Mouse (Mus musculus) gastrocnemius, postnatal 14 days (tissue): Measurements from ENCODE around the gene Dqx1. TPM values are rescaled to one million over a fixed set of nuclear protein-coding genes. Genes with fewer than 3 reads are reported as not detected.
A peak's percentile ranks its signal among the peaks of the same experiment; 100 is the strongest.

Source experiments
- DNase-seq: peaks from one replicate; pipeline ENCODE4 v3.0.0; 2021; ENCODE audit warnings: mixed read lengths
- intact Hi-C: fragments of 180-260 bp; cut with DNase I; formaldehyde crosslinking; loops from one replicate; pipeline ENCODE4 v1.15.1; 2025; ENCODE audit warnings: low total_unique reads
- total RNA-seq, 2 experiments: library from RNA; stranded (reverse); gene quantifications; 2 replicates each; pipeline ENCODE4 v1.2.3; 2021

The Dqx1 gene
- total RNA-seq, 2 experiments from 2014 or later: 0.27 to 0.35 TPM

DNA sequence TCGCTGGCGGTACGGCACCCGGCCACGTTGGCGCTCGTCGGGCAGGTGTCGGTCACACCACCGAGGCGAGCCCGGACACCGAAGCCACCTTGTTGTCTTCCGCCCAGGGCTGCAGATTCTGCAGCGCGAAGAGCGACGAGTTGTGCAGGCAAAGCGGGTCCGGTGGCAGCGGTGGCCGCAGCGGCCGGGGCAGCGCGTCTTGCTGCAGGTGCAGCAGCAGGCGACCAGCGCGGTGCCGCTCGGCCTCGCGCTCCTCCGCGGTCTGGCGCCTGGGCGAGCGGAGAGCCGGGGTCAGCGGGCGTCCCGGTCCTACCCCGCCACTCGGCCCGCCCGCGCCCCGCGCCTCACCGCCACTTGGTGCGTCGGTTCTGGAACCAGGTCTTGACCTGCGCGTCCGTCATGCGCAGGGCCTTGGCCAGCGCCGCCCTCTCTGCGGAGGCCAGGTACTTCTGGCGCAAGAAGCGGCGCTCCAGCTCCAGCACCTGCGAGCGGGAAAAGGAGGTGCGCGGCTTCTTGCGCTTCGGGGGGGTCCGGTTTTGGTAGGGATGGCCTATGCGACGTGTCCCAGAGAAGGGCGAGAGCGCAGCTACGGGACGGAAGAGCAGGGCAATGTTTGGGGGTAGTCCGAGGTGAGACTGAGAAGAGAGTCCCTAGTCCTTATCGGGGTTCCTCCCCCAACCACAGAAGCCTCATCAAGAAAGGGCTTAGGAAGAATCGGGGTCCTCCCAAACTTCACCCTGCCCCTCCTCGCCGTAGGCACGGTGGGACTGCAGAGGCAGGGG is 11.3 kb downstream of the Dqx1 start:
- intact Hi-C loops: no loop called here
- DNase-seq: no peak

DNA sequence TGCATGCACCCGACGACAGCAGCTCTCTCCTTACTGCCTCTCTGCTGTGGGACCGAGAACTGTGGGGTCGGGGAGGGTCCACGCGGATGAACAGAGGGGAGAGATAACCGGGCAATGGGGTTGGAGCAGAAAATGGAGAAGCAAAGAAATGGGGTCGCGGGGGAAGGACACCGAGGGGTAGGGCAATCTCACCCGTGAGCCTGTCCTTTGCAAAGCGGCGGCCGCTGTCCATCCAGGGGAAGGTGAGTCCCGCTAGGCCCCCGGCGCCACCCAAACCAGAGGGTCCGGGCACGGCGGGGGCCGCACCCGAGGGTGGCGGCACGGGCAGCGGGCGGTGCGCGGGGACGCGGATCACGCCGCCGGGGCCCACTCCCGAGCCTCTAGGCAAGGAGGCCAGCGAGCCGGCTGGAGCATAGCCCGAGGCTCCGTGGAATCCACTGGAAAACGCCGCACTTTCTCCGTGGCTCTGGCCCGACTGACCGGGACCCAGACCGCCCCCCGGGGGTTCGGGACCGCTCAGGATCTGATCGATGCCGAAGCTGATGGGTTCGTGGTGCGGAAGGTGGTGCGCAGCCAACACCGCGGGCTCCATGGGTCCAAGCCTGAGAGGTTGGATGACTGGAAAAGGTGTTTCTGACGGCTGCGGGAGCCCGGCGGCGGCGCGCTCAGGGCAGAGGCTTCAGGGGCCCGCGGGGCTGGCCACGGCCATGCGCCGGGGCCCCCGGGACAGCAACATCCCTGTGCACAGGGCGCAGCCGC is 12.0 kb downstream of the Dqx1 start:
- no peak for DNase-seq
- intact Hi-C loops: no loop called here

GRCm38 (mm10) chr6:83070247-83070310 is 12.4 kb downstream of the Dqx1 start, which contains the start of gene Tlx2:
Tlx2 (minus strand) TSS chr6:83070293.
- intact Hi-C loops: no loop called here
- DNase-seq: no peak

DNA sequence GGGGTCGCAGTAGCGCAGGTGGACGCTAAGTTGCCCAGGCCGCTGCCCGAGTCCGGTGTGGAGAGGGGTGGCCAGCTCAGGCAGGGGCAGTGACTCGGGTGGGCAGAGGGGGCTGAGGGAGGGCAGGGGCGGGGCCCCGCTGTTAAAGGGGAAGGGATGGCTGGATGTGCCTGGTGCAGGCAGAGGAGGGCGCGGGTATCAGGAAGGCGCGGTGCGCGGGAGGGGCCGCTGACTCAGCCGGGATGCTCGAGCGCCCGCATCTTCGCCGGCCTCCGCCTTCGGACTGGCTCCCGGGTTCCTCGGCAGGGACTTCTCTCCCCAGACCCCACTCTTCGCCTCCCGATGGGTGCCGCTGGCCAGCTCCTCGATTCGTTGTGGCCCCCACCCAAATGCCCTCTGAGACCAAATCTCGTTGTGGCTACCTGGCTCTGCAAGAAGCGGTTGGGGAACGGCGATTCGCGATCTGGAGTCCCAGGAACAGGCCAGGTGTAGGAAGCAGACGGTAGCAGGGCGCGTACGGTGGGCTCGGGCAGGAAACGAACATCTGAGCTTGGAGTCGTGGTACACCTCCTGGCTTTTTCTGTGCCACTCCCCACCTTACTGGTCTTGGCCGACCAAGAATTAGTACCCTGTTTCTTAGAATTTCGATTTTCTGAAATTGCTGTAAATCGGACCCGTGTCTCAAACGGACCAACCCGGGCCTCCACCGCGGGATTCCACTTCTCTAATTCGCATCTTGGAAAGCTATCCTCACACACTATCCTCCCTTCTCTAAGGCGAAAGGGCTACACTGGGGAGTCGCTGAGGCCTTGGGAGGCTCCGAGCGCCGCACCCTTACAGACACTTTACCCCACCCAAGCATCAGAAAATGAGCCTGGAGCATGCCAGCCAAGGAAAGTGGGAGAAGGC is 12.9 kb downstream of the Dqx1 start:
- no peak for DNase-seq
- intact Hi-C loops: no loop called here

GRCm38 (mm10) chr6:83071220-83071619 is 13.6 kb downstream of the Dqx1 start:
- DNase-seq: no peak
- intact Hi-C loops: no loop called here

DNA sequence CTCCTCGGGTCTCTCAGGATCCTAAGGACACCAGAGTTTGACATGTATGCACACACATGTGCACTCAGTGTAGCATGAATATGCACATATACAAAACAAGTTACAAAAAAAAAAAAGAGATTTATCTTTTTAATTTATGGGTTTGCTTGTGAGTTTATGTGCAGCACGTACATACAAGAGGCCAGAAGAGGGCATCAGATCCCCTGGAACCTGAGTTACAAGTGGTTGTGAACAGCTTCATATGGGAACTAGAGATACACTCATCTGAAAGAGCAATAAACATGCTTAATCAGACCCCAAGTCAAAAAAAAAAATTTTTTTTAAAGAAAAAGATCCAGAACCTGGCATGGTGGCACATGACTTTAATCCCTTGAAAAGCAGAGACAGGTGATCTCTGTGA is 17.3 kb downstream of the Dqx1 start:
- no peak for DNase-seq
- intact Hi-C loops: no loop called here

DNA sequence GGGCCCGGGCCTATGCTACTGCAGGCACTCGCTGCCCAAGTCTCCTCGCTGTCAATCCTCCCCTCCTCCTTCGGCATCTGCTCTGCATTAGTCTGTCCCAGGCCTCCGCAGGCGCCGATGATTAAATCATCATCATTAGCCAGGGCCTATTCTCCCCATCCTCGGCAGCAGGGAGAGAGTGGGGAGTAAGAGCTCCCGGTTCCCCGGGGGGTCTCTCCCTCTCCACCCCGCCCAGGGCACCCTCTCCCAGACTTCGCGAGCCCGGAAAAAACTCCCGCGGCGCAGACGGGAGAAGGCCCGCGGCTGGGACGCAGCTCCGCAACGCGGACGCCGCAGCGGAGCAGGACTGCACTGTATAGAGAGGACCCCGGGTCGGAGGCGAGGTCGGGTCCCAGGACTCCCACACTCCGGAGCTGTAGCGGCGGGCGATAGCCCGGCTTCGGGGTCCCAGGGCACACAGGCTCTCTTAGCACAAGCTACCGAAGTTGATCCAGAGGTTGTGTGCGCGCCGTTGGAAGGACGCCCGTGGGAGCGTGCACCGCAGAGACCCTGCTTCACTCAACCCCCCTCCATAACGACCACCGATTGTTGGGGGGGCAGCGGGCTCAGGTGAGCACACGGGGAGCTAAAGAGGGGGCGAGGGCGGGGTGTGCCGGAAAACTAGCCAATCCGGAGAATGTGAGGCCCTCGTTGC is 20.1 kb downstream of the Dqx1 start, which contains the start of gene Pcgf1:
Gene Pcgf1 (plus strand): TSS at position 240 of the 694 bp plus-strand sequence.
- intact Hi-C loops: no loop called here
- DNase-seq: peak; percentile 38

DNA sequence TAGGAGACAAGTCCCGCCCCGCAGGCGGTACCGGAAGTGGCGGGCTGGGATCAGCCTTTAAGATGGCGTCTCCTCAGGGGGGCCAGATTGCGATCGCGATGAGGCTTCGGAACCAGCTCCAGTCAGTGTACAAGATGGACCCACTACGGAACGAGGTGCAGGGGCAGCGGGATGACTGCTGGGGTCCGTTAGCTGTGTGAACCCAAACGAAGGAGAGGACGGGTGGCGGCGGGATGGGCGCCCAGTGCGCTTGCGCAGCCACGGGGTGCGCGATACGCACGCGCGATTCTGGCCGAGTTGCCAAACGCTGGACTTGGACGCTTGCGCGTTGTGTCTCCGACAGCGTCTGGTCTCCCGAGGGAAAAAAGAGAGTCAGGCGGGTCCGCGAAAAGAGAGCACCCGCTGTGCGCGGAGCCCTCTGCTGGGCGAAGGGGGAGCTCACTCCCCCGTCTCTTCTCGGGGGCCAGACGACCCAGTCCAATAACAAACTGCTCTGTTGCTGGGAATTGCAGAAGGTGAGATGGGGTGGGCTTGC is 20.7 kb downstream of the Dqx1 start:
- peak; percentile 99 for DNase-seq

GRCm38 (mm10) chr6:83080210-83080609 is 22.6 kb downstream of the Dqx1 start:
- DNase-seq: no peak
- intact Hi-C loops: no loop called here

More for the DNA sequence above, 20.7 kb downstream of the Dqx1 start:
- intact Hi-C loops: no loop called here

- no peak for DNase-seq
- intact Hi-C loops: no loop called here
Measured at GRCm38 (mm10) chr6:83083497-83083896, 25.9 kb downstream of the Dqx1 start.

- no peak for DNase-seq
- intact Hi-C loops: no loop called here
Measured at GRCm38 (mm10) chr6:83084477-83084876, 26.8 kb downstream of the Dqx1 start.

GRCm38 (mm10) chr6:83086121-83087035 is 28.7 kb downstream of the Dqx1 start, which contains the start of gene Lbx2:
Lbx2 (plus strand) TSS chr6:83086367.
- no peak for DNase-seq
- intact Hi-C loops: no loop called here

GRCm38 (mm10) chr6:83087205-83087925 is 29.7 kb downstream of the Dqx1 start:
- DNase-seq: peak; percentile 58
- intact Hi-C loops: no loop called here

DNA sequence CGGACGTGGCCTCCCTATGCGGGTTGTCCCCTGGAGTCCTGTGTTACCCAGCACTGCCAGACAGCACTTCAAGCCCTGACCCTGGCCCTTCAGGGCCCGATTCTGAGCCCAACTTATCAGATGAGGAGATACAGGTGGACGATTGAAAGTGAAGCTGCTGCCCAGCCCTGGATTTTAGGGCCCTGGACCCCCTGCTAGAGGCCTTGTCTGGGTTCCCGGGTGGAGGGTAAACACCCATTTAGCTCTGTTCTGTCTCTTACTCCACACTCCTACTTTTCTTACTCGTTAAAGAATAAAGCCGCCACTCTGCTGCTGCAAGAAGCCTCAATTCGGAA is 30.2 kb downstream of the Dqx1 start:
- intact Hi-C loops: no loop called here
- no peak for DNase-seq

- intact Hi-C loops: no loop called here
- DNase-seq: no peak
Measured at GRCm38 (mm10) chr6:83092416-83093127, 34.9 kb downstream of the Dqx1 start.

- DNase-seq: no peak
Measured at GRCm38 (mm10) chr6:83095968-83096367, 38.3 kb downstream of the Dqx1 start.

GRCm38 (mm10) chr6:83098411-83098810 is 40.8 kb downstream of the Dqx1 start:
- intact Hi-C loops: no loop called here
- DNase-seq: no peak

More at GRCm38 (mm10) chr6:83095968-83096367, 38.3 kb downstream of the Dqx1 start:
- intact Hi-C loops: no loop called here
